Mouse (Mus musculus) cortical plate, adult 2 months (tissue): ENCODE data around the gene Troap. TPM values are rescaled to one million over a fixed set of nuclear protein-coding genes. Genes with fewer than 3 reads are reported as not detected.

Experiments used
- H3K27ac ChIP-seq: fragments of 200-500 bp; 2 replicates; pipeline ENCODE4 v1.5.1; 2012; ENCODE audit warnings: low read length, control low read depth, inconsistent platforms; ENCODE audit not compliant: insufficient read depth
- H3K4me1 ChIP-seq: fragments of 200-500 bp; 2 replicates; pipeline ENCODE4 v1.6.1; 2011; ENCODE audit warnings: low read length; ENCODE audit not compliant: control insufficient read depth, insufficient read depth
- H3K4me3 ChIP-seq: fragments of 200-500 bp; 2 replicates; pipeline ENCODE4 v1.5.1; 2011; ENCODE audit warnings: mild to moderate bottlenecking, low read length, control low read depth; ENCODE audit not compliant: insufficient read depth
- CTCF ChIP-seq: fragments of 200-500 bp; IDR thresholded peaks from 2 replicates; pipeline ENCODE4 v1.5.1; 2011; ENCODE audit warnings: mild to moderate bottlenecking, control low read depth, low read length; ENCODE audit not compliant: insufficient read depth; ENCODE audit errors: extremely low read depth
- POLR2A ChIP-seq: fragments of 200-500 bp; IDR thresholded peaks from 2 replicates; pipeline ENCODE4 v1.6.1; 2011; ENCODE audit warnings: mild to moderate bottlenecking, low read length, control low read depth; ENCODE audit not compliant: insufficient read depth; ENCODE audit errors: extremely low read depth
- polyA plus RNA-seq: library from polyadenylated mRNA; depleted of rRNA; stranded (reverse); fragments of >200 nt; gene quantifications from 2 replicates; pipeline ENCODE4 v1.2.3, GENCODE M21; 2012; rRNA removed

Gene Troap
- polyA plus RNA-seq, 1 experiment, result 1.1 TPM

DNA sequence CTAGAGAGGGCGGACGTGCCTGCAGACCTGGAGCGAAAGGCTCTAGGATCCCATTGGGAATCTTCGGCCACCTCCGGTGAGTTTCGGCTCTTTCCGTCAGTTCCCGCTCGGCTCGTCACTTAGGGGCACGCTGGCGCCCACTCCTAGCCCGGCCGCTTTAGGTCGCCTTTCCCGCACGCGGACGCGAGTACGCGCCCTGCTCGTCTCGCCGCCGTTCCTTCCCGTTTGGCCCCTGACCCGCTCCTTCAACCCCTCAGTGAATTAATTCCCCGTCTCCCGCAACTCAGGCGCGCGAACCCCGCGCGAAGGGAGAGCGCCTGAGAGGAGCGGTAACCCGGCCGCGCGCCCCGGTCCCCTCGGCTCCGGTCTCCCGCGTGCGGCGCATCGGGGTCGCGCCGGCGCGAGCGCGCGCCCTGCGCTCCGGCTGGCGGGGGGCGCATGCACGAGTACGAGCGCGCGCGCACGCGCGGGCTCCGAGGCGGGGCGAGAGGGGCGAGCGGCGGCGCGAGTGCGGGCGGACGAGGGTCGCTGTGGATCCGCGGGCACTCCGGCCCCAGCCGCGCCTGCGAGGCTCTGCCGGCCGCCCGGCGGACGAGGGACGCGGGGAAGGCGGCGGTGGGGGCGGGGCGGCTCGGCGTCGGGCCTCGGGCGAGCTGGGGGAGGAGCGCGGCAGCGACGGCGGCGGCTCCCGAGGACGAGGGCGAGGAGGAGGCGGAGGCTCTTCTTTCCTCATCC, 51.9 kb downstream of the Troap start:
- 0 out of 2 replicates have a peak overlapping the region, but pooled peaks have one; percentile 31 for H3K27ac ChIP-seq
- H3K4me3 ChIP-seq, result peak overlapping the region; percentile 47
- TF ChIP-seq CTCF (no peak), POLR2A (0 out of 2 replicates have a peak, but pooled peaks have one; percentile 10)
- no peaks in the 10 kb centered on the region for H3K4me1 ChIP-seq

DNA sequence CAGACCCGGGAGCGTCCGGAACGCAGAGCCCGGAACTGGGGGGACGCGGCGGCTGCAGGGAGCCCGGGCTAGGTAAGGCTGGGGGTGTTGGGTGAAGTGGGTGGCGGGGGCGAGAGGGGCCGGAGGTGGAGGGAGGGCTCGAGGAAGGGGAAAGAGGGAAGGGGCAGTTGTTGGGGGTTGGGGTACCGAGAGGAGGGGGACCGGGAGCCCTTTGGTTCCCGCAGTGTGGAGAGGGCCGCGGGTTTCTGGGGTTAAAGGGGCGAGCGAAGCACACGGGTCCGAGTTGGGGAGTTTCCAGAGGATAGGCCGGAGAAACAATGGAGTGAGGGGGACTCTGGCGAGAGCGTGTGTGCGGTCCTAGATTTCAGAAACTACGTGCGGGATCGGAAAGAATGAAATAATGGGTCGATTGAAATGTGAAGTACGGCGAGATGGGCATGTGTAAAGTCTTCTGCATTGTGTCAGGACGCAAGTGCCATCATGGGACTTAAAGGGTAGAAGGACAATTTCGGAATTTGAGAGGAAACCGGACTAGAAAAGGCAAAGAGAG, 52.5 kb downstream of the Troap start:
- Histone ChIP-seq H3K27ac (no peak overlapping the region), H3K4me3 (peak overlapping the region; percentile 47), H3K4me1 (no peaks in the 10 kb centered on the region)
- no peak for TF ChIP-seq POLR2A
- no peak for TF ChIP-seq CTCF

DNA sequence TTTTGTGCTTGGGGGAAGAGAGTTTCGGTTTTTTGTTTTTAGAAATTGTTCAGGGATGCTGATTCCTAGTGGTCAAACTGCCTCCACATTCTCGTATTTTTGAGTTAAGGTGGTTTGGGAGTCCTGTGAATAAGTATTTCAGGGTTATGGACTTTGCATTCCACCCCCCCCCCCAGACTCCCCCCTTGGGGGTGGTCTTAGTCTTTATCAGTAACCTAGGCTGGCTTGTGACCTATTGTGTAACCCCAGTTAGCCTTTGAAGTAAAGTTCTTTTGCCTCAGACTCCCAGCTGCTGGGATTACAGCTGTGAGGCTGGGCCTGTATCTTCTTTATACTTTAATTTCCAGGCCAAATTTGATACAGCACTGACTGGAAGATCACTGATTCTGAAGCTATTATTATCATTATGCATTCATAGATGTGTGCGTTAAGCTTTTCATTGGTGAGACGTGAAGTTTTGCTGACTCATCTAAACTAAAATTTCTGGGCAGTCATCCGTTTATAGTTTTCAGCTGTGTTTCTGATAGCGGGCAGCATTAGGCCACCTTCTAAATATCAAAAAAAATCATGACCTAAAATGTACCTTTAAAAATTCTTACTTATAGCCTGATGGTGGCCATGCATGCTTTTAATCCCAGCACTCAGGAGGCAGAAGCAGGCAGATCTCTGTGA, 53.6 kb downstream of the Troap start:
- no peak overlapping the region for H3K27ac ChIP-seq
- no peaks in the 10 kb centered on the region for H3K4me1 ChIP-seq
- H3K4me3 ChIP-seq, result no peak overlapping the region
- TF ChIP-seq CTCF, result no peak

DNA sequence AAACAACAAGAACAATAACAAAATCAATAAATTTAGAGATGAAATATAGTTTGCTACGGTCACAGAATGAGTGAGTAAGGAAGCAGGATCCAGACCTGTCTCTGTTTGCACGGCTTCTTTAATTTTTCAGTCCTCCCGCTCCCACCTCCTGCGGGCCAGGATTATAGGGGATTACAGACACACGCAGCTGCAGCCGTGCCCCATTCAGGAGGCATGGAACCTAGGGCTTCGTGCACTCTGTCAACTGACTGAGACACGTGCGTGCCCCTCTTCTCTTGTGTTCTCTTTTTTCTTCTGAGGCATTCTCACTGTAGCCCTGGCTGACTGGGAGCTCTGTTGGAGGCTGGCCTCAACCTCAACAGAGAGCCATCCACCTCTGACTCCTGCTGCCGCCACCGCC, 55.1 kb downstream of the Troap start:
- Histone ChIP-seq H3K4me3 (no peak overlapping the region), H3K4me1 (no peaks in the 10 kb centered on the region), H3K27ac (no peak overlapping the region)
- TF ChIP-seq POLR2A, result no peak
- no peak for TF ChIP-seq CTCF

DNA sequence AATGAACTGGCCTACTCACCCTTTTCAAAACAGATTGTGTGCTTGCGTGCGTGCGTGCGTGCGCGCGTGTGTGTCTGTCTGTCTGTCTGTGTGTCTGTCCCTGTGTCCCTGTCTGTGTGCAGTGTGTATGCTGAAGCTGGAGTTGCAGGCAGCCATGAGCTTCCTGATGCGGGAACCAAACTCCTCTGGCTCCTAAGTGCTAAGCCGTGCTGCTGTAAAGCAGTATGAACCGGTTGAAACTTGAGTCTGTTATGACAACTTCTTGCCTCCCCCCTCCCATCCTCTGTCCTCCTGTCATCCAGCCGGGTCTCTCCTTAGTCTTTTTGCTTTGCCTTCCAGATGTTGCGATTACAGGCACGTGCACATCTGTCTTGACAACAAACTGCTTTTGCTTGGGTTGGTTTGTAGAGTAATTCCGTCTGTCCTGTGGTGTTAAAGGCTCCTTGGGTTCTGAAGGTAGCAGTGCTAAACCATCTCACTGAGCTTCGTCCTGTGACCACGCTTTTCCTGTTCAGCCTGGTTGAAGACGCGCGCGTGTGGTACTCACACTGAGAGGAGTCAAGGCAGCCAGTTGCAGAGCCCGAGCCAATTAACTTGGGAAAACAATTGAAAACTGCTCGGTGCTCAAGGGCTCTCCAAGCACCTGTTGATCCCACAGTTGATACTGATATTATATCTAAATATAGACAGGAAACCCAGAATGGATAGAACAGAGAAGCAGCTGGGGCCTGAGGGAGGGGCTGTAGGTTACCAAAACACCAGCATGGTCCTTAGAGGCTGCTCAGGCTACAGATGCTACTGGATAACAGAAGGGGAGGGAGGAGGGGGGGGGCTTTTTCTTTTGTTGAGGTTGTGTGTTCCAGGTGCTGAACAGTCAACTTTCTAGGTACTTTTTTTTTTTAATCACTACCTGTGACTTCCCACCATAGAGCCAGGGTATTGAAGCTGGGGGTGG, 55.9 kb downstream of the Troap start:
- Histone ChIP-seq H3K4me1 (no peaks in the 10 kb centered on the region), H3K27ac (no peak overlapping the region), H3K4me3 (no peak overlapping the region)
- TF ChIP-seq POLR2A (no peak), CTCF (no peak)

Other genes with a start within 250 kb of the Troap start
- 71.3 and 75.7 TPM in 2 replicates for gene Prkag1, start 243.1 kb upstream of the Troap start, polyA plus RNA-seq
- gene Kmt2d, start 203.4 kb upstream of the Troap start, polyA plus RNA-seq, result 33.0 and 37.9 TPM in 2 replicates
- gene Rhebl1, start 180.0 kb upstream of the Troap start, polyA plus RNA-seq, result 18.3 and 19.9 TPM in 2 replicates
- 0.25 and 0.28 TPM in 2 replicates for gene Dhh, start 176.0 kb upstream of the Troap start, polyA plus RNA-seq
- 24.7 and 27.1 TPM in 2 replicates for gene Lmbr1l, start 156.3 kb upstream of the Troap start, polyA plus RNA-seq
- 1,160 and 1,231 TPM in 2 replicates for gene Tuba1b, start 140.0 kb upstream of the Troap start, polyA plus RNA-seq
- gene Gm49450, start 121.0 kb upstream of the Troap start, polyA plus RNA-seq, result 0.35 and 0.55 TPM in 2 replicates
- gene Tuba1a, start 120.9 kb upstream of the Troap start, polyA plus RNA-seq, result 1,321 and 1,512 TPM in 2 replicates
- gene Tuba1c, start 44.7 kb upstream of the Troap start, polyA plus RNA-seq, result 5.5 and 7.1 TPM in 2 replicates
- 3.1 and 3.2 TPM in 2 replicates for gene Prph, start 19.4 kb upstream of the Troap start, polyA plus RNA-seq
- not detected in 2 replicates for gene C1ql4, start 13.2 kb downstream of the Troap start, polyA plus RNA-seq
- 0.06 TPM in 2 replicates for gene Dnajc22, start 18.6 kb downstream of the Troap start, polyA plus RNA-seq
- gene Spats2, start 51.3 kb downstream of the Troap start, polyA plus RNA-seq, result 25.8 and 27.4 TPM in 2 replicates
- gene Kcnh3, start 150.3 kb downstream of the Troap start, polyA plus RNA-seq, result 180 and 182 TPM in 2 replicates
- gene Mcrs1, start 177.4 kb downstream of the Troap start, polyA plus RNA-seq, result 109 and 112 TPM in 2 replicates
- gene Prpf40b, start 220.5 kb downstream of the Troap start, polyA plus RNA-seq, result 156 and 168 TPM in 2 replicates
- gene Fam186b, start 221.3 kb downstream of the Troap start, polyA plus RNA-seq, result 0.69 and 1.1 TPM in 2 replicates